9 mouse cellular contexts compared by ENCODE assay signal in genomic region chr4:135439188-135439647, GRCm38 (mm10). TPM values are rescaled to one million over a fixed set of nuclear protein-coding genes. Genes with fewer than 3 reads are reported as not detected.
DNase-seq lines count a peak whose midpoint lies in the region; ATAC-seq and TF ChIP-seq lines count a peak whose summit lies in the region.
"Had no signal": no experiment of that assay in that cellular context is flagged by ENCODE, and none has a peak within 500 bp of the region (broad histone marks: within the 10 kb centered on the region; RNA-seq: fewer than 3 reads in every experiment).

No protein-coding gene starts in this region.

- H3K4me1 ChIP-seq in forebrain, postnatal 0 days (ENCODE audit: insufficient read depth): no peaks in the 10 kb centered on the region
- H3K4me1 ChIP-seq in hindbrain, postnatal 0 days (ENCODE audit: insufficient read depth, low read length): no peaks in the 10 kb centered on the region
- H3K4me1 ChIP-seq in liver, embryonic 12.5 days: peaks cover 71% of the 10 kb centered on the region

- no peak overlapping the region for H3K27ac ChIP-seq in forebrain, postnatal 0 days (ENCODE audit: low read depth, low read length)
- no peak overlapping the region for H3K27ac ChIP-seq in hindbrain, postnatal 0 days
- peak overlapping the region; percentile 95 for H3K27ac ChIP-seq in liver, embryonic 12.5 days

- no peak for TF ChIP-seq CTCF in forebrain, postnatal 0 days (IDR thresholded peaks at IDR 0.05; ENCODE audit: low read depth)
- TF ChIP-seq CTCF in hindbrain, postnatal 0 days (IDR thresholded peaks at IDR 0.05; ENCODE audit: low read depth): no peak

- no peak overlapping the region for H3K9ac ChIP-seq in forebrain, postnatal 0 days
- no peak overlapping the region for H3K9ac ChIP-seq in hindbrain, postnatal 0 days (replicated peaks; ENCODE audit: low read length)
- peak overlapping the region; percentile 57 for H3K9ac ChIP-seq in liver, embryonic 12.5 days

- peak overlapping the region; percentile 13; the same call in 1 of the 2 replicates for H3K4me2 ChIP-seq in forebrain, postnatal 0 days (ENCODE audit: low read depth)
- peak overlapping the region; percentile 7; the same call in 1 of the 2 replicates for H3K4me2 ChIP-seq in hindbrain, postnatal 0 days (ENCODE audit: low read depth, low read length)
- peak overlapping the region; percentile 71 for H3K4me2 ChIP-seq in liver, embryonic 12.5 days

- no peaks in the 10 kb centered on the region for H3K9me3 ChIP-seq in forebrain, postnatal 0 days (ENCODE audit: low read length)
- no peaks in the 10 kb centered on the region for H3K9me3 ChIP-seq in hindbrain, postnatal 0 days (ENCODE audit: low read length)
- H3K9me3 ChIP-seq in liver, embryonic 12.5 days (replicated peaks): no peaks in the 10 kb centered on the region

- DNase-seq in CD8-positive naive resting alpha-beta T cell, adult 2 months (ENCODE audit: low read depth in 2 of 2, low spot score in 2 of 2): peak; percentile 43 to 66
- DNase-seq in adrenal gland, postnatal 36 days: peak; percentile 34 to 71
- DNase-seq in forebrain, postnatal 0 days: no peak
- DNase-seq in hindbrain, postnatal 0 days (ENCODE audit: low spot score): peak; percentile 12
- DNase-seq in monocyte, adult 2 months (ENCODE audit: low read depth in 1 of 2, low spot score in 2 of 2): peak; percentile 45 to 59
- DNase-seq in thymus, postnatal 0 days (ENCODE audit: low spot score): peak; percentile 88
- no peak for DNase-seq in left cerebral cortex, adult 18-20 months (ENCODE audit: low spot score in 2 of 2)

- no peaks in the 10 kb centered on the region for H3K36me3 ChIP-seq in forebrain, postnatal 0 days (ENCODE audit: insufficient read depth)
- H3K36me3 ChIP-seq in hindbrain, postnatal 0 days (ENCODE audit: insufficient read depth, low read length): no peaks in the 10 kb centered on the region
- H3K36me3 ChIP-seq in liver, embryonic 12.5 days: no peaks in the 10 kb centered on the region

- no peak; the same call in 1 of the 2 replicates for ATAC-seq in forebrain, postnatal 0 days
- ATAC-seq in hindbrain, postnatal 0 days: peak; percentile 59; the same call in 1 of the 2 replicates
- peak; percentile 94 for ATAC-seq in liver, embryonic 12.5 days

- H3K4me3 ChIP-seq in forebrain, postnatal 0 days (ENCODE audit: low read depth, low read length): no peak overlapping the region
- H3K4me3 ChIP-seq in hindbrain, postnatal 0 days (ENCODE audit: low read length): no peak overlapping the region
- peak overlapping the region; percentile 44 for H3K4me3 ChIP-seq in liver, embryonic 12.5 days

- 2% methylated on average over 15 of the region's 15 CpGs for WGBS in forebrain, postnatal 0 days
- 5% methylated on average over 15 of the region's 15 CpGs for WGBS in hindbrain, postnatal 0 days
- under 1% methylated on average over 15 of the region's 15 CpGs for WGBS in liver, embryonic 12.5 days (ENCODE audit: insufficient replicate concordance)

- peaks cover 5% of the 10 kb centered on the region; the same call in 1 of the 2 replicates for H3K27me3 ChIP-seq in forebrain, postnatal 0 days (ENCODE audit: insufficient read depth, low read length)
- no peaks in the 10 kb centered on the region for H3K27me3 ChIP-seq in hindbrain, postnatal 0 days (ENCODE audit: insufficient read depth, low read length)
- no peaks in the 10 kb centered on the region for H3K27me3 ChIP-seq in liver, embryonic 12.5 days (replicated peaks)

RNA-seq across cellular contexts. Expression of gene Rcan3, which starts 5.6 kb away (rescaled TPM):
- 10 to 100 TPM; 10.5 to 17.2 TPM for total RNA-seq in adrenal gland, postnatal 36 days (2021)
- 52.4 and 67.3 TPM in 2 replicates for total RNA-seq in forebrain, postnatal 0 days (2014; rRNA removed)
- polyA plus RNA-seq in forebrain, postnatal 0 days (2015; fragmentation: Nextera tagmentation; extraction: Ambion mirVana): 32.6 and 40.4 TPM in 2 replicates
- 81.3 and 82.1 TPM in 2 replicates for total RNA-seq in hindbrain, postnatal 0 days (2014; rRNA removed)
- polyA plus RNA-seq in hindbrain, postnatal 0 days (2015; fragmentation: Nextera tagmentation; extraction: Ambion mirVana): 56.3 and 58.4 TPM in 2 replicates
- polyA plus RNA-seq in liver, embryonic 12.5 days (2016; fragmentation: Nextera tagmentation; extraction: Ambion mirVana): 4.9 and 8.3 TPM in 2 replicates
- 15.4 and 20.8 TPM in 2 replicates for polyA plus RNA-seq in thymus, postnatal 0 days (2015; fragmentation: Nextera tagmentation; extraction: Ambion mirVana)
- total RNA-seq in left cerebral cortex, adult 18-20 months (2021): 10 to 100 TPM; 30.6 to 30.8 TPM

RNA-seq across cellular contexts. Expression of gene Ncmap, which starts 41.2 kb away (rescaled TPM):
- not detected for total RNA-seq in adrenal gland, postnatal 36 days (2021)
- total RNA-seq in forebrain, postnatal 0 days (2014; rRNA removed): 0.90 and 1.2 TPM in 2 replicates
- polyA plus RNA-seq in forebrain, postnatal 0 days (2015; fragmentation: Nextera tagmentation; extraction: Ambion mirVana): 0.63 and 0.86 TPM in 2 replicates
- total RNA-seq in hindbrain, postnatal 0 days (2014; rRNA removed): 0.75 and 6.9 TPM in 2 replicates
- 1.5 and 2.1 TPM in 2 replicates for polyA plus RNA-seq in hindbrain, postnatal 0 days (2015; fragmentation: Nextera tagmentation; extraction: Ambion mirVana)
- 0.08 and 0.11 TPM in 2 replicates for polyA plus RNA-seq in liver, embryonic 12.5 days (2016; fragmentation: Nextera tagmentation; extraction: Ambion mirVana)
- polyA plus RNA-seq in thymus, postnatal 0 days (2015; fragmentation: Nextera tagmentation; extraction: Ambion mirVana): 0.27 and 0.61 TPM in 2 replicates
- under 1 TPM; 0.35 to 0.75 TPM for total RNA-seq in left cerebral cortex, adult 18-20 months (2021)

RNA-seq across cellular contexts. Expression of gene Stpg1, which starts 55.4 kb away (rescaled TPM):
- under 1 TPM; 0.36 to 0.40 TPM for total RNA-seq in adrenal gland, postnatal 36 days (2021)
- total RNA-seq in forebrain, postnatal 0 days (2014; rRNA removed): 0.24 and 0.62 TPM in 2 replicates
- 0.64 and 1.0 TPM in 2 replicates for polyA plus RNA-seq in forebrain, postnatal 0 days (2015; fragmentation: Nextera tagmentation; extraction: Ambion mirVana)
- total RNA-seq in hindbrain, postnatal 0 days (2014; rRNA removed): 0.42 and 0.79 TPM in 2 replicates
- 0.29 and 0.71 TPM in 2 replicates for polyA plus RNA-seq in hindbrain, postnatal 0 days (2015; fragmentation: Nextera tagmentation; extraction: Ambion mirVana)
- 0.14 TPM in 1 of 2 replicates, not detected in the other for polyA plus RNA-seq in liver, embryonic 12.5 days (2016; fragmentation: Nextera tagmentation; extraction: Ambion mirVana)
- 0.55 and 0.93 TPM in 2 replicates for polyA plus RNA-seq in thymus, postnatal 0 days (2015; fragmentation: Nextera tagmentation; extraction: Ambion mirVana)
- total RNA-seq in left cerebral cortex, adult 18-20 months (2021): 1 to 10 TPM; 1.0 to 1.8 TPM
- total RNA-seq: gastrocnemius, postnatal 4 days had no signal

RNA-seq across cellular contexts. Expression of gene Nipal3, which starts 55.6 kb away (rescaled TPM):
- total RNA-seq in adrenal gland, postnatal 36 days (2021): 10 to 100 TPM; 11.3 to 21.9 TPM
- 40.7 and 62.1 TPM in 2 replicates for total RNA-seq in forebrain, postnatal 0 days (2014; rRNA removed)
- 3.3 and 6.0 TPM in 2 replicates for polyA plus RNA-seq in forebrain, postnatal 0 days (2015; fragmentation: Nextera tagmentation; extraction: Ambion mirVana)
- total RNA-seq in hindbrain, postnatal 0 days (2014; rRNA removed): 97.3 and 122 TPM in 2 replicates
- 8.5 and 9.4 TPM in 2 replicates for polyA plus RNA-seq in hindbrain, postnatal 0 days (2015; fragmentation: Nextera tagmentation; extraction: Ambion mirVana)
- polyA plus RNA-seq in liver, embryonic 12.5 days (2016; fragmentation: Nextera tagmentation; extraction: Ambion mirVana): 2.8 and 3.6 TPM in 2 replicates
- polyA plus RNA-seq in thymus, postnatal 0 days (2015; fragmentation: Nextera tagmentation; extraction: Ambion mirVana): 6.6 and 7.0 TPM in 2 replicates
- total RNA-seq in left cerebral cortex, adult 18-20 months (2021): 100 to 1,000 TPM in 1 of 2 experiments, 10 to 100 TPM in 1; 87.4 to 101 TPM

Comparison
In these comparisons a context has a peak if more than half of its experiments do, and no peak if none do; other contexts are left out.
1. DNase-seq: peak in CD8-positive naive resting alpha-beta T cell, adult 2 months (2 of 2), adrenal gland, postnatal 36 days (2 of 2), hindbrain, postnatal 0 days (single experiment), monocyte, adult 2 months (2 of 2) and thymus, postnatal 0 days (single experiment); none in forebrain, postnatal 0 days (single experiment) and left cerebral cortex, adult 18-20 months (0 of 2).
2. H3K4me2 ChIP-seq: peak in every context shown above with its lines; median percentile 71 in liver, embryonic 12.5 days; 13 in forebrain, postnatal 0 days; 7 in hindbrain, postnatal 0 days.